Mouse (Mus musculus) liver, embryonic 15.5 days (tissue): ENCODE results near the gene Krt18. TPM values are rescaled to one million over a fixed set of nuclear protein-coding genes. Genes with fewer than 3 reads are reported as not detected.

Experiments used
- ATAC-seq: fragments of 200-750 bp; cut with Nextera tagmentation; 2 replicates; pipeline ENCODE4 v1.8.0; 2017; ENCODE audit warnings: moderate number of reproducible peaks, mild to moderate bottlenecking, moderate library complexity; ENCODE audit not compliant: insufficient read depth
- H3K27ac ChIP-seq: fragments of 300-500 bp; sonication (generic); replicated peaks from 2 replicates; pipeline ENCODE4 v1.5.1; 2015; ENCODE audit warnings: mild to moderate bottlenecking, inconsistent platforms
- H3K27me3 ChIP-seq: fragments of 300-500 bp; sonication (generic); 2 replicates; pipeline ENCODE4 v1.6.1; 2015; ENCODE audit warnings: mild to moderate bottlenecking, inconsistent platforms
- H3K36me3 ChIP-seq: fragments of 300-500 bp; sonication (generic); replicated peaks from 2 replicates; pipeline ENCODE4 v1.6.1; 2015; ENCODE audit warnings: moderate library complexity, mild to moderate bottlenecking, inconsistent platforms
- H3K4me1 ChIP-seq: fragments of 300-500 bp; sonication (generic); replicated peaks from 2 replicates; pipeline ENCODE4 v1.6.1; 2015; ENCODE audit warnings: inconsistent platforms
- H3K4me2 ChIP-seq: fragments of 300-500 bp; sonication (generic); 2 replicates; pipeline ENCODE4 v1.6.1; 2015; ENCODE audit warnings: moderate library complexity, mild to moderate bottlenecking, inconsistent platforms
- H3K4me3 ChIP-seq: fragments of 300-500 bp; sonication (generic); replicated peaks from 2 replicates; pipeline ENCODE4 v1.5.1; 2015; ENCODE audit warnings: mild to moderate bottlenecking, inconsistent platforms
- H3K9ac ChIP-seq: fragments of 300-500 bp; sonication (generic); 2 replicates; pipeline ENCODE4 v1.6.1; 2015; ENCODE audit warnings: moderate library complexity, mild to moderate bottlenecking, inconsistent platforms
- H3K9me3 ChIP-seq: fragments of 300-500 bp; sonication (generic); replicated peaks from 2 replicates; pipeline ENCODE4 v1.6.1; 2016; ENCODE audit warnings: inconsistent platforms
- WGBS: fragments of 180-500 bp; shearing (Covaris S2); methylation state at CpG from one replicate; pipeline ENCODE4 v1.1.7; 2015; ENCODE audit warnings: mixed read lengths; ENCODE audit not compliant: insufficient replicate concordance; 5-methylcytosine and 5-hydroxymethylcytosine counted together
- polyA plus RNA-seq: library from polyadenylated mRNA; unstranded; fragments of >200 nt; fragmentation: Nextera tagmentation; extraction: Ambion mirVana; gene quantifications from 2 replicates; pipeline ENCODE4 v1.2.1, GENCODE M21; 2015

The Krt18 gene
- polyA plus RNA-seq: 107 and 121 TPM in 2 replicates

GRCm38 (mm10) chr15:102028040-102028439 is at the start of gene Krt18:
Gene Krt18, plus strand, starts transcription at chr15:102028180.
- H3K4me1 ChIP-seq: peaks cover 13% of the 10 kb centered on the region
- 3% methylated on average over 28 of the region's 28 CpGs for WGBS
- H3K36me3 ChIP-seq: no peaks in the 10 kb centered on the region; the same call in 1 of the 2 replicates
- ATAC-seq: peak; percentile 29; the same call in 1 of the 2 replicates
- no peaks in the 10 kb centered on the region for H3K9me3 ChIP-seq
- H3K4me3 ChIP-seq: peak within 1 kb of the TSS; percentile 54
- H3K9ac ChIP-seq: peak within 1 kb of the TSS; percentile 39; the same call in 1 of the 2 replicates
- H3K4me2 ChIP-seq: peak within 1 kb of the TSS; percentile 58
- H3K27ac ChIP-seq: peak within 1 kb of the TSS; percentile 79
- peaks cover 46% of the 10 kb centered on the region for H3K27me3 ChIP-seq

- no peak for ATAC-seq
- Histone ChIP-seq H3K36me3 (no peaks in the 10 kb centered on the region), H3K4me1 (peaks cover 47% of the 10 kb centered on the region), H3K9me3 (no peaks in the 10 kb centered on the region), H3K4me3 (no peak overlapping the region), H3K9ac (no peak overlapping the region), H3K4me2 (no peak overlapping the region), H3K27me3 (no peaks in the 10 kb centered on the region), H3K27ac (peak overlapping the region; percentile 38; the same call in 1 of the 2 replicates)
- 61% methylated on average over 6 of the region's 6 CpGs for WGBS
Observed at GRCm38 (mm10) chr15:101980849-101981248, 47.1 kb upstream of the Krt18 start.

- Histone ChIP-seq H3K4me3 (0 out of 2 replicates have a peak overlapping the region, but pooled peaks have one; percentile 27), H3K9ac (no peak overlapping the region), H3K36me3 (no peaks in the 10 kb centered on the region), H3K27me3 (0 out of 2 replicates have a peak, but pooled peaks cover 6% of the 10 kb centered on the region), H3K9me3 (no peaks in the 10 kb centered on the region), H3K4me1 (peaks cover 22% of the 10 kb centered on the region), H3K27ac (peak overlapping the region; percentile 57; the same call in 1 of the 2 replicates), H3K4me2 (peak overlapping the region; percentile 66)
- 63% methylated on average over 13 of the region's 13 CpGs for WGBS
- no peak for ATAC-seq
Observed at GRCm38 (mm10) chr15:101983315-101983948, 44.5 kb upstream of the Krt18 start.

- Histone ChIP-seq H3K9me3 (no peaks in the 10 kb centered on the region), H3K4me1 (peaks cover 15% of the 10 kb centered on the region), H3K4me3 (peak overlapping the region; percentile 27), H3K27me3 (0 out of 2 replicates have a peak, but pooled peaks cover 6% of the 10 kb centered on the region), H3K36me3 (no peaks in the 10 kb centered on the region), H3K9ac (no peak overlapping the region), H3K27ac (peak overlapping the region; percentile 57; the same call in 1 of the 2 replicates), H3K4me2 (peak overlapping the region; percentile 66)
- 2% methylated on average over 15 of the region's 15 CpGs for WGBS
- peak; percentile 81 for ATAC-seq
Observed at GRCm38 (mm10) chr15:101983949-101984601, 43.9 kb upstream of the Krt18 start.

DNA sequence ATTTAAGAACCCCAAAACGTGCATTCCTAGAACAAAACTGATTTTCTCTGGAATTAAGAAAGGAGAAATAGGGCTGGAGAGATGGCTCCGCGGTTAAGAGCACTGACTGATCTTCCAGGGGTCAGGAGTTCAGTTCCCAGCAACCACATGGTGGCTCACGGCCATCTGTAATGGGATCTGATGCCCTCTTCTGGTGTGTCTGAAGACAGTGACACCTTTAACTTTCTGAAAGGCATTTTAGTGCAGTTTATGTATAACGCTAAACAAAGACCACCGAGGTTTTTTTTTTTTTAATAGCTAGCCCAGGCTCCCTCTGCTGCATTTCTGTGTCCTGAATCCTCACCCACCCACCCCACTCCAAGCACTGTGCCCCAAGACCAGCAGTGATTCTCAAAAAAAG is 43.2 kb upstream of the Krt18 start:
- Histone ChIP-seq H3K4me2 (peak overlapping the region; percentile 66), H3K27me3 (0 out of 2 replicates have a peak, but pooled peaks cover 6% of the 10 kb centered on the region), H3K4me1 (peaks cover 14% of the 10 kb centered on the region), H3K36me3 (no peaks in the 10 kb centered on the region), H3K9me3 (no peaks in the 10 kb centered on the region), H3K9ac (no peak overlapping the region), H3K27ac (no peak overlapping the region), H3K4me3 (no peak overlapping the region)
- WGBS: 11% methylated on average over 6 of the region's 6 CpGs
- no peak for ATAC-seq

GRCm38 (mm10) chr15:101988119-101988518 is 39.9 kb upstream of the Krt18 start:
- no peak overlapping the region for H3K27ac ChIP-seq
- no peak overlapping the region for H3K4me3 ChIP-seq
- H3K9ac ChIP-seq: no peak overlapping the region
- no peaks in the 10 kb centered on the region for H3K9me3 ChIP-seq
- 0 out of 2 replicates have a peak, but pooled peaks cover 15% of the 10 kb centered on the region for H3K27me3 ChIP-seq
- under 1% methylated on average over 10 of the region's 10 CpGs for WGBS
- no peak overlapping the region for H3K4me2 ChIP-seq
- no peaks in the 10 kb centered on the region for H3K36me3 ChIP-seq
- H3K4me1 ChIP-seq: peaks cover 14% of the 10 kb centered on the region
- no peak for ATAC-seq

GRCm38 (mm10) chr15:101988714-101989113 is 39.3 kb upstream of the Krt18 start:
- WGBS: 46% methylated on average over 8 of the region's 8 CpGs
- no peaks in the 10 kb centered on the region for H3K36me3 ChIP-seq
- no peak overlapping the region for H3K27ac ChIP-seq

DNA sequence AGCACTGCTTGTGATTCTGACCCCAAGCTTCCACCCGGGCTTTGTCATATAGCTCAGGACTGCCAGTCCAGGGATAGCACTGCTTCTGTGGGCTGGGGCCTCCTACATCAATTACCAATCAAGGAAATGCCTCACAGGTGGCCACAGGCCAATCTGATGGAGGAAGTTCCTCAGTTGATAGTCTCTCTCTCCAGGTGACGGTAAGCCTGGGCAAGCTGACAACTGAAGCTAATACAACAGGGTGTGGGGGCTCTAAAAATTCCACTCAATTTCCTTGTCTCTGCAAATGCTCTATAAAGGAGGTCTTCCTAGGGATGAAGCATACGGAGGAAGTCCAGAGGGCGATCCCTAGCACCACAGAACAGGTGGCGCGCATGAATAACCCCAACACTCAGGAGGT is 37.0 kb upstream of the Krt18 start:
- Histone ChIP-seq H3K9ac (no peak overlapping the region), H3K4me1 (no peaks in the 10 kb centered on the region; the same call in 1 of the 2 replicates), H3K4me3 (no peak overlapping the region), H3K36me3 (0 out of 2 replicates have a peak, but pooled peaks cover 5% of the 10 kb centered on the region), H3K27me3 (0 out of 2 replicates have a peak, but pooled peaks cover 15% of the 10 kb centered on the region), H3K4me2 (no peak overlapping the region), H3K27ac (no peak overlapping the region), H3K9me3 (no peaks in the 10 kb centered on the region)
- WGBS: 76% methylated on average over 6 of the region's 6 CpGs
- ATAC-seq: no peak

More at GRCm38 (mm10) chr15:101988714-101989113, 39.3 kb upstream of the Krt18 start:
- peaks cover 11% of the 10 kb centered on the region for H3K4me1 ChIP-seq
- no peaks in the 10 kb centered on the region for H3K9me3 ChIP-seq
- H3K4me3 ChIP-seq: no peak overlapping the region
- H3K27me3 ChIP-seq: 0 out of 2 replicates have a peak, but pooled peaks cover 15% of the 10 kb centered on the region
- no peak overlapping the region for H3K4me2 ChIP-seq
- no peak overlapping the region for H3K9ac ChIP-seq
- no peak for ATAC-seq

GRCm38 (mm10) chr15:101994365-101994764 is 33.6 kb upstream of the Krt18 start:
- no peaks in the 10 kb centered on the region; the same call in 1 of the 2 replicates for H3K4me1 ChIP-seq
- no peak overlapping the region for H3K27ac ChIP-seq
- H3K9ac ChIP-seq: no peak overlapping the region
- no peak overlapping the region for H3K4me2 ChIP-seq
- H3K36me3 ChIP-seq: 0 out of 2 replicates have a peak, but pooled peaks cover 5% of the 10 kb centered on the region
- ATAC-seq: no peak
- H3K4me3 ChIP-seq: no peak overlapping the region
- 37% methylated on average over 6 of the region's 6 CpGs for WGBS
- no peaks in the 10 kb centered on the region for H3K9me3 ChIP-seq
- H3K27me3 ChIP-seq: 0 out of 2 replicates have a peak, but pooled peaks cover 9% of the 10 kb centered on the region

GRCm38 (mm10) chr15:101995484-101996236 is 32.3 kb upstream of the Krt18 start:
- WGBS: 48% methylated on average over 4 of the region's 4 CpGs

More at GRCm38 (mm10) chr15:101995484-101996236, 32.3 kb upstream of the Krt18 start:
- no peak overlapping the region for H3K27ac ChIP-seq
- H3K9me3 ChIP-seq: no peaks in the 10 kb centered on the region
- H3K36me3 ChIP-seq: 0 out of 2 replicates have a peak, but pooled peaks cover 9% of the 10 kb centered on the region
- no peak for ATAC-seq
- H3K4me1 ChIP-seq: no peaks in the 10 kb centered on the region; the same call in 1 of the 2 replicates
- H3K4me2 ChIP-seq: no peak overlapping the region
- H3K9ac ChIP-seq: no peak overlapping the region
- H3K4me3 ChIP-seq: no peak overlapping the region
- H3K27me3 ChIP-seq: 0 out of 2 replicates have a peak, but pooled peaks cover 5% of the 10 kb centered on the region
